Mouse (Mus musculus) lung, postnatal 0 days (tissue): ENCODE measurements at regions not wholly inside any gene's neighbourhood (a gene's known extent, or its start where the extent isn't known, plus 50 kb on each side); places are given as distances from the start of the nearest gene placed in this dataset.

Experiments used
- CTCF ChIP-seq: IDR thresholded peaks from 2 replicates; pipeline ENCODE4 v1.5.1; 2016; ENCODE audit warnings: antibody characterized with exemption, mild to moderate bottlenecking
- EP300 ChIP-seq: IDR thresholded peaks from 2 replicates; pipeline ENCODE4 v1.6.1; 2016; ENCODE audit warnings: antibody characterized with exemption, mild to moderate bottlenecking, control low read depth

DNA sequence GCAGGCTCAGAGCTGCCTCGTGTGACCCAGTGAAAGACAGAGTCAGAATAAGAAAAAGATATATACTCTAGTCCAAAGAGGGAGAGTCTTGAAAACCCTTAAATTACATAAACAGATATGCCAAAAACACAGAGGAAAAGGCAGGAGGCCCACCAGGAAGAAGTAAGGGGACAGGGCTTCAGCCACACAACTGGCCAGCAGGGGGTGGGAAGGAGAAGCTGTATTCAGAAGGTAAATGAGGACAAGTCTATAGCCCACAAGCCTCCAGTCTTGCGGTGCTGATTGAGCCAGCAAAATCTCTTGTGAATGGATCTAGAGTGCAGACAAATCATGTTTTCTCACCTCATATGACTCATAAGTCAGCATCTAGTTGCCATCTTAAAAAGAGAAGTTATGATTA, 115.4 kb downstream of the Ngf start:
- peak; percentile 21; the same call in 1 of the 2 replicates for TF ChIP-seq CTCF
- no peak for TF ChIP-seq EP300
